Mouse (Mus musculus): ENCODE measurements around the gene Mcm9. TPM values are rescaled to one million over a fixed set of nuclear protein-coding genes. Genes with fewer than 3 reads are reported as not detected.

Gene Mcm9
- total RNA-seq, 2 experiments from 2014 or later: 5.5 to 5.9 TPM

- DNase-seq (ENCODE audit: low spot score in 2 of 2): peak; percentile 51 to 53
Observed at GRCm38 (mm10) chr10:53580621-53581081, 49.6 kb downstream of the Mcm9 start.

- no peak for DNase-seq (ENCODE audit: low spot score in 2 of 2)
Observed at GRCm38 (mm10) chr10:53580137-53580536, 50.1 kb downstream of the Mcm9 start.

DNA sequence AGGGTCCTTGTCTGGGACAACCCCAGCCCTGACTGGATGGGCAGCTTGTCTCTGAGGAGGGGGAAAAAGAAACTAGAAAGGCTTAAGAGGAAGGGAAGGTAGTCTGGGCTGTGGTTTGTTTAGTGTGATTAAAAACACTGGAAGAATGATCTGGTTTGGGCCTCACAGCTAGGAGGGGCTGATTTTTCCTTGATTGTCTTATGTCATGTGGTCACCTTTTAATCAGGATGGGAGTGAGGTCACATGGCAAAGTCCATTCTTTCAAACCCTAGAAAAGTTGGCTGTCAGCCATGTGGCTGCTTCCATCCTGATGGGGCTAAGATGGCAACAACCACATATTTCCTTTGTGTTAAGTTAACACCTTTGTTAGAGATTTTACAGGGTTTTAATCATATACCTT, 61.7 kb downstream of the Mcm9 start:
- DNase-seq (ENCODE audit: low spot score in 2 of 2): no peak

GRCm38 (mm10) chr10:53565538-53565937, 64.7 kb downstream of the Mcm9 start:
- no peak for DNase-seq (ENCODE audit: low spot score in 2 of 2)

DNA sequence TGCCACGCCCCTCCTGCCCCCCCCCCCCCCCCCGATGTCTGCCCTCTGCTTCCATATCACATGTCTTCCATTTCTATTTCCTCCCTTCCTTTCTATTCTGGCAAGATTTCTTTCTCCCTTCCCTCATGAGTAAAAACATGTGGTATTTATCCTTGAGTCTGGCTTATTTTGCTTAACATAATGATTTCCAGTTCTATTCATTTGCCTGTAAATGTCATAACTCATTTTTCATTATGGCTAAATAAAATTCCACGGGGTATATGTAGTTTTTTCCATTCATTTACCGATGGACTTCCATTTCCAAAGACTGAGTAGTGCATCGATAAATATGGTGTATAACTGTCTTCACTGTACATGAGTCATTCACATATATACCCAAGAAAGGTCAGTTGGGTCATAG, 68.2 kb downstream of the Mcm9 start:
- DNase-seq (ENCODE audit: low spot score in 2 of 2): no peak

GRCm38 (mm10) chr10:53537596-53537995, 92.6 kb downstream of the Mcm9 start:
- no peak for DNase-seq (ENCODE audit: low spot score in 2 of 2)

DNA sequence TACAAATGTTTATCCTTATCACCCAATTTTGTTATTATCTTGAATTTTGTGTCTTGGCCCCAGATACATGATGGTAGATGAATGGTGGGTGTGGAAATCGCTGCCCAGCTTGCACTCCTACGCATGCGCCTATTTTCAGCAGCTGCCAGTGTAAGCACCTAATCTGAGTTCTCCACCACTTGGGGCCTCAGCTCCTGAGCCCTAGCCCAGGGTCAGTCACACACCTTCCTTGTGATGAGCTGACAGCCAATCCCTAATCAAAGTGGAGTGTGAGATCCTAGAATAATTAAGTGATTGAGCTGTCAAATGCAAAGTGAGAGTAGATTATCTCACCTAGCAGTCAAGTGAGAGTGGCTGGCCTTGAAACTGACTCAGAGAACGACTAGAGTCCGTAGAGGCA, 97.9 kb downstream of the Mcm9 start:
- DNase-seq (ENCODE audit: low spot score in 2 of 2): no peak

- peak; percentile 70 to 72 for DNase-seq (ENCODE audit: low spot score in 2 of 2)
Observed at GRCm38 (mm10) chr10:53527838-53528773, 102.1 kb downstream of the Mcm9 start.

GRCm38 (mm10) chr10:53527344-53527743, 102.9 kb downstream of the Mcm9 start:
- DNase-seq (ENCODE audit: low spot score in 2 of 2): no peak

GRCm38 (mm10) chr10:53526350-53526749, 103.9 kb downstream of the Mcm9 start:
- DNase-seq (ENCODE audit: low spot score in 2 of 2): no peak

- no peak for DNase-seq (ENCODE audit: low spot score in 2 of 2)
Observed at GRCm38 (mm10) chr10:53525265-53525976, 104.8 kb downstream of the Mcm9 start.

GRCm38 (mm10) chr10:53519068-53519954, 110.9 kb downstream of the Mcm9 start:
- DNase-seq (ENCODE audit: low spot score in 2 of 2): no peak

GRCm38 (mm10) chr10:53518599-53518913, 111.7 kb downstream of the Mcm9 start:
- no peak for DNase-seq (ENCODE audit: low spot score in 2 of 2)

GRCm38 (mm10) chr10:53517770-53518598, 112.3 kb downstream of the Mcm9 start:
- DNase-seq (ENCODE audit: low spot score in 2 of 2): no peak

DNA sequence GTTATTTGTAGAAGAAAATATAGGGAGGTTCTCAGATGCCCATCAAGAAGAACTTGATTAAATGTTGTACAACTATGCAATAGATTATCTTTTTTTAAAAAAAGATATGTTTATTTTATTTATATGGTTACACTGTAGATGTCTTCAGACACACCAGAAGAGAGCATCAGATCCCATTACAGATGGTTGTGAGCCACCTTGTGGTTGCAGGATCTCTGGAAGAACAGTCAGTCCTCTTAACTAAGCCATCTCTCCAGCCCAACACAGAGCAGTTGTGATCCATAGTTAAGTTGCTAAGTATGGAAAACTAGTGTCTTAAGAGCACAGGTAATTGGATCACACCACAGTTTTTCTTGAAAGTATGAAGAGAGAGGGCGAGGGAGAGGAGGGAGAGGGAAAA, 117.7 kb downstream of the Mcm9 start:
- peak in 1 of 2 experiments; percentile 4 for DNase-seq (ENCODE audit: low spot score in 2 of 2)

DNA sequence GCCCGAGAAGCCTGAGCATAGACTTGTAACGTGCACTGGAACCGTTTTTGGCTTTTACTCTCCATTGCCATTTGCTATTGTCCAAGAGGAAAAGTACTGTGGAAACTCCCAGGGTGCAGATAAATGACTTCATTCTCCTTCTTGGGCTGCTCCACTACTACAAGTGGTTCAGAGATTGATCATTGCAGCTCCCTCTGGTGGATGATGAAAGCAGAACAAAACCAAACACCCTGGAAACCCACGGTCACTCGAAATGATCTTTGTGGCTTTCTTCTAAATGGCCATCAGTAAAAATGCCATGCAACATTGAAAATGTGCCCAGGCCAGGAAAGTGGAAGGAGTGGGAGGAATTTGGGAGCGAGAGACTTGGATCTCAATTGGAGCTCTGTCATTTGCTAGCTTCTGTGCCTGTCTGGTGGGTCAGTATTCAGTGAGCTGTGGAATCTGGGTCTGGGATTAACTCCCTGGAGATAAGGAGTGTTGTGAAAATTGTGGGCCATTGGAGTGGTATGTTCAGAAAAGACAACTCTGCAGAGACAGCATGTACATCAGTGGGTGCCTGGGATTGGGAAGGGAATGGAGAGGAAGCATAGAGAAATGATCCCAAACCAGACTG, 121.0 kb downstream of the Mcm9 start:
- DNase-seq (ENCODE audit: low spot score in 2 of 2): peak; percentile 58

DNA sequence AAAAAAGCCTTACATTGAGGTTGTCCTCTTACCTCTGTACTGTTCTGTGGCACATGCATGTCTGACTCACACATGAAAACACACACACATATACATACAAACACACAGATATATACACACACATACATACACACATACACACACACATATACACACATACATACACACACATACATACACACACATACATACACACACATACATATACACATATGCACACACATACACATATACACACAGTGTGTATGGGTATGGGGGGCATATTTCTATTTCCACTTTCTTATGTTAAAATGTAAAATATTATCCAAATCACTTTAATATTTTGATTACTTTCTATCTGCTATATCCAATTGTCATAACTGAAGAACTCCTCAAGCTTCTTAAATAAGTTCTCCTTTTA, 121.6 kb downstream of the Mcm9 start:
- no peak for DNase-seq (ENCODE audit: low spot score in 2 of 2)

- DNase-seq (ENCODE audit: low spot score in 2 of 2): no peak
Observed at GRCm38 (mm10) chr10:53505526-53505925, 124.7 kb downstream of the Mcm9 start.

GRCm38 (mm10) chr10:53505069-53505468, 125.2 kb downstream of the Mcm9 start:
- no peak for DNase-seq (ENCODE audit: low spot score in 2 of 2)
